Mouse (Mus musculus): ENCODE data around the gene Irf2. TPM values are rescaled to one million over a fixed set of nuclear protein-coding genes. Genes with fewer than 3 reads are reported as not detected.

Irf2 gene
- 9.1 TPM in 2 replicates for polyA plus RNA-seq (2016; fragmentation: Nextera tagmentation; extraction: Ambion mirVana)

DNA sequence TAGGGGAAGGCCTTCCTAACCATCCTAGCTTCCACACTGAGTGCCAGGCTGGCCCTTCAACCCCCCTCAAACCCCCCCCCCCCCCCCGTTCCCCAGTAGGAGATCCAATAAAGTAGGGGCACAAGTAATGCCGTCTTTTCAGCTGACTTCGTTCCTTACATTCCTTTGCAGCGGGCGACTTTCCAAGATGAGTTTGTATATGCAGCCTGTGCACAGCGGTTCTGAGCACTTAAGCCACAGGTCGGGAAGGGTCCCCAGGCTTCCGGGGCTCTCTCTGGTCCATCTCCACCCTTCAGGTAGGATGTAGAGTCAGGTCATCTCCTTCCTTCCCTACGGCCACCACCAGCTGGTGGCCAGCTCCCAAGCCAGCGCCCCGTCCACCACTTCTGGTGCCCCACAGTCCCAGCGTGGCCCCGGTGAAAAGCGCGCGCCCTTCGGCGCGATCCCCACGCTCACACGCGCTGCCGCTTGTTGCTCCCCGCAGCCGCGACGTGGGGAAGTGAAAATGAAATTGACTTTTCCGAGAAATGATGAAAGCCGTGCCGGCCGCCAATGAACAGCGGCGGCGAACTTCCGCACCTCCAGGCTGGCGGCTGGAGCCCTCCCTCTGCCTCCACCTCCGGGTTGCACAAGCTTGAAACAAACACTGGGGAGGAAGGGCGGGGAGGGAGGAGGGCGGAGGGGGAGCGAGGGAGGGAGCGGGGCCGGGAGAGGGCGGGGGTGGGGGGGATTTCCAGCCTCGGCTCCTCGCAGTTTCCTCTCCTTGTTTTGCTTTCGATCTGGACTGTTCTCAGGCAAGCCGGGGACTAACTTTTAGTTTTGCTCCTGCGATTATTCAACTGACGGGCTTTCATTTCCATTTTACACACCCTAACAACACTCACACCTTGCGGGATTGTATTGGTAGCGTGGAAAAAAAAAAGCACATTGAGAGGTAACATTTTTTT lies at the start of gene Irf2:
Gene Irf2, plus strand, starts transcription at position 730 of the 947 bp plus-strand sequence.
- peaks cover 5% of the 10 kb centered on the region; the same call in 1 of the 2 replicates for H3K27me3 ChIP-seq (ENCODE audit: insufficient read depth, poor library complexity, severe bottlenecking)
- H3K4me1 ChIP-seq (replicated peaks), result peaks cover 31% of the 10 kb centered on the region
- peak within 1 kb of the TSS; percentile 97 for H3K27ac ChIP-seq
- H3K36me3 ChIP-seq, result peaks cover 9% of the 10 kb centered on the region
- DNase-seq (ENCODE audit: low spot score), result peak; percentile 88
- under 1% methylated on average over 50 of the region's 51 CpGs for WGBS
- H3K4me3 ChIP-seq, result peak within 1 kb of the TSS; percentile 81
- H3K9me3 ChIP-seq, result peaks cover 11% of the 10 kb centered on the region

DNA sequence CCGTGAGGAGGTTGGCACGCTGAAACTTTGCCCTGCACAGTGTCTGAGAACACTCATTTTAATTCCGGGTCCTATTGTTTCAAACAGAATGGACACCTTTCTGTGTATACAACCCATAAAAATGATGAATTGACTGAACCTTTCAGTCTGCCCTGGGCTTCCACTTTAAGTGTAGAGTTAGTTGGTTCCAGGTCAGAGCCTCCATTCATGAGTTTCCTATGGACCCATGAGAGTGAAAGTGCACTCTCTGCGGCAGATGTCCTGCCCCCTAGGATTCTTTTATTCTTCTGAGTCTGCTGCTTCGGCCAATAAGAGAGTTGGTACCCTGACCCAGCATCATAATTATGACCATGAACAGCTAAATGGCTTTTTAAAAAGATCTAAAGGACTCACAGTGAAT lies 49.4 kb upstream of the Irf2 start:
- peaks cover 39% of the 10 kb centered on the region for H3K4me1 ChIP-seq (replicated peaks)

DNA sequence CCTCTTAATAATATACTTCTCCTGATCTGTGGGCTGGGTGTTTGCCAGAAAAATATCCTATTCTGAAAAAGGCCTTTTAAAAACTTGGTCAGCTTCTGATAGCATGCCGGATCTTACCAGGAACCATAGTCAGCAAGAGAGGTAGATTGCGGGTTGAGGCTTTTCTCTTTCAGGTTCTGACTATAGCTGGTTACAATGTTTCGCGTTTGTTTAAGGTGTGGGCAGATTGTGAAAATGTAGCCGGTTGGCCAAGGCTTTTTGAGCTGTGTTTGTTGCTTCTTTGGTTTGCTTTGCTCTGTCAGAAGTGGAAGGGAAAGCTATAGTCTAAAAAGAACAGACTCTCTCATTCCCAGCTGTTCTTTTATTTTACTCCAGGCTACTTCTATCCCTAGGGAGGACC lies 49.0 kb upstream of the Irf2 start:
- DNase-seq (ENCODE audit: low spot score), result no peak
- H3K27ac ChIP-seq, result peak overlapping the region; percentile 78
- H3K9me3 ChIP-seq, result no peaks in the 10 kb centered on the region
- no peaks in the 10 kb centered on the region for H3K27me3 ChIP-seq (ENCODE audit: insufficient read depth, poor library complexity, severe bottlenecking)
- H3K4me1 ChIP-seq (replicated peaks), result peaks cover 39% of the 10 kb centered on the region
- no peaks in the 10 kb centered on the region for H3K36me3 ChIP-seq
- H3K4me3 ChIP-seq, result no peak overlapping the region
- 69% methylated on average over 5 of the region's 5 CpGs for WGBS

More for the DNA sequence above, 49.4 kb upstream of the Irf2 start:
- H3K36me3 ChIP-seq, result no peaks in the 10 kb centered on the region
- WGBS, result 35% methylated on average over 5 of the region's 5 CpGs
- no peak overlapping the region for H3K4me3 ChIP-seq
- DNase-seq (ENCODE audit: low spot score), result peak; percentile 13
- H3K9me3 ChIP-seq, result no peaks in the 10 kb centered on the region
- peak overlapping the region; percentile 78 for H3K27ac ChIP-seq
- no peaks in the 10 kb centered on the region for H3K27me3 ChIP-seq (ENCODE audit: insufficient read depth, poor library complexity, severe bottlenecking)

DNA sequence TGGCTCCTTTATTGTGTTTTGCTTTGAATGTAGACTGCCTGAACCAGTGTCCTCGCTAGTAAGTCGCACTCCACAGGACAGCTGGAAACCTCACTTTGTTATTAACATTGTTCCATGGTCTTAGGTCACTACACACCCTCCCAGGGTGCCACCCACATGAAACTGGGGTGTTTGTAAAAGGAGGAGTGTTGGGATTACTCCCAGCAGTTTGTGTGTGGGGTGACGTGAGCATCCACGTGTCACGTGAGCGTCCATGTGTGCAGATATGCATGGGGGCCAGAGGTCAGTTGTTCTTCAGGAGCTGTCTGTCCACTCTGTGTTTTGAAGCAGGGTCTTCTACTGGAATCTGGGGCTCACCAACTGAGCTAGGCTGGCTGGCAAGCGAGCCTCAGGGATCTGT lies 48.2 kb upstream of the Irf2 start:
- Histone ChIP-seq H3K4me1 (replicated peaks) (peaks cover 39% of the 10 kb centered on the region), H3K4me3 (no peak overlapping the region), H3K27ac (peak overlapping the region; percentile 78), H3K27me3 (ENCODE audit: insufficient read depth, poor library complexity, severe bottlenecking) (no peaks in the 10 kb centered on the region), H3K36me3 (no peaks in the 10 kb centered on the region), H3K9me3 (no peaks in the 10 kb centered on the region)
- DNase-seq (ENCODE audit: low spot score), result peak; percentile 22
- 48% methylated on average over 7 of the region's 7 CpGs for WGBS

DNA sequence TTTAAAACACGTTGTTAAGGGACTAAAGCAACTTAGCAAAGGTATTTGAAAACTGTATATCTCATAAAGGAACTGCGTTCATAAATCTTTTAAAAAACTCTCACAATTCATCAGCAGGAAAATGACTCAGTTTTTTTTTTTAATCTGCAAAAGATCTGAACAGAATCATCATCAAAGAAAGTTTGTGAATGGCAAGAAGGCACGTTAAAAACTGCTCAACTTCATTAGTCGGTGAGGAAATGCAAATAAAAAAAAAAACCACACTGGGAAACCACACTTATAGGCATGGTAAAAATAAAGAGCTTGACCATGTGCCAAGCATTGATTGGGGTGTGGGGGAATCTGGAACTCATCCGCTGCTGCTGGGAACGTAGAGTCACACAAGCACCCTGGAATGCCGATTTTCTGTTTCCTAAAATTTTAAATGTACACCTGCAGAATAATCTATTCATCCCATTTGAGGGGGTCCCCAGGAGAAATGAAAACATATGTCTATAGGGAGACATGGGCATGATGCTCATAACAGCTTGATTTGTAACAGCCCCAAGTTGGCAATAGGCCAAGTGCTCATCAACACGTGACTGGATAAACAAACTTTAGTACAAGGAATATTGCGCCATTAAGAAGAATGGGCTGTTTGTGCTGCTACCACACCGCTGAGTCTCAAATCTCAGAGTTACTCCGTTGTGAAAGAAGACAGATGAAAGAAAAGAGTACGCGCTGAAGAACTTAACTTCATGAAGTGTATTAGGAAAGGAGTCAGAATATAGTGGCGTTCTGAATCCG lies 43.1 kb upstream of the Irf2 start:
- Histone ChIP-seq H3K9me3 (no peaks in the 10 kb centered on the region), H3K4me3 (no peak overlapping the region), H3K4me1 (replicated peaks) (peaks cover 21% of the 10 kb centered on the region), H3K36me3 (no peaks in the 10 kb centered on the region), H3K27ac (no peak overlapping the region), H3K27me3 (ENCODE audit: insufficient read depth, poor library complexity, severe bottlenecking) (no peaks in the 10 kb centered on the region)
- no peak for DNase-seq (ENCODE audit: low spot score)
- WGBS, result 83% methylated on average over 15 of the region's 15 CpGs

DNA sequence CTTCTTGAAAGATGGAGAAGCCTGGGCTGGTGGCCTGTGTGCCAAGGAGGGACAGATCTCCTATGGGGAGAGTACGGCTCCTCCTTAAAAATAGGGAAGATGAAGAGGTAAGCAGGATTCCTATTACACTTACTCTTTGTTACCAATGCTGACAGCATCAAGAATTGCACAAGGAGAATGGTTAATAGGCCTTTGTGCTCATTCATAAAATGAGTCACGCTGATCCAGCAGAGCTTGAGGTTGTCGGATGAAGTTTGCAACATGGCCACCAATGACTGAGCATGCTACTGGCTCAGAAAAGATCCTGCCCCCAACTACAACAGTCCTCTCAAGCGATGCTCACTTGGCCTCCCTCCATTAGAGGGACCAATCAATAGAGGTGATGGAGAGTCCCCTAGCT lies 42.0 kb upstream of the Irf2 start:
- Histone ChIP-seq H3K27me3 (ENCODE audit: insufficient read depth, poor library complexity, severe bottlenecking) (no peaks in the 10 kb centered on the region), H3K4me3 (no peak overlapping the region), H3K36me3 (no peaks in the 10 kb centered on the region), H3K9me3 (no peaks in the 10 kb centered on the region), H3K27ac (no peak overlapping the region), H3K4me1 (replicated peaks) (peaks cover 10% of the 10 kb centered on the region)
- no peak for DNase-seq (ENCODE audit: low spot score)
- WGBS, result 74% methylated on average over 4 of the region's 4 CpGs

DNA sequence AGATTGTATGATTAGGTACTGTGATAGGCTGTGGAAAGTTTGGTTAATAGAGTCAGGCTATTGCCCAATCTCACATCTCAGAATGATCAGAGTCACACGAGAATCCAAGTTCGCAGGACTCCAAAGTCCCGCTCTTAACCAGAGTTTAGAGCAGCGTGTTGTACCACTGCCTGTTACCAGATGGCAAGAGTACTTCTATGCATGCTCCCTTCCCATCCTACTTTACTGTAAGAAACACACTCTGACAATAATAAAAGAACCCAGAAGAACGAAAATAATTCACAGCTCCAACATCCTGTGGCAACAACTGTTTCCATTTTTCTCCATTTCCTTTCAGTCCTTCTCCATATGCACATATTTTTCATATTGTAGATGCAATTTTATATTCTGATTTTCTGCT lies 41.4 kb upstream of the Irf2 start:
- Histone ChIP-seq H3K27ac (no peak overlapping the region), H3K36me3 (no peaks in the 10 kb centered on the region), H3K9me3 (no peaks in the 10 kb centered on the region), H3K4me1 (replicated peaks) (peaks cover 4% of the 10 kb centered on the region), H3K27me3 (ENCODE audit: insufficient read depth, poor library complexity, severe bottlenecking) (no peaks in the 10 kb centered on the region), H3K4me3 (no peak overlapping the region)
- no peak for DNase-seq (ENCODE audit: low spot score)
- 93% methylated on average over 5 of the region's 5 CpGs for WGBS

DNA sequence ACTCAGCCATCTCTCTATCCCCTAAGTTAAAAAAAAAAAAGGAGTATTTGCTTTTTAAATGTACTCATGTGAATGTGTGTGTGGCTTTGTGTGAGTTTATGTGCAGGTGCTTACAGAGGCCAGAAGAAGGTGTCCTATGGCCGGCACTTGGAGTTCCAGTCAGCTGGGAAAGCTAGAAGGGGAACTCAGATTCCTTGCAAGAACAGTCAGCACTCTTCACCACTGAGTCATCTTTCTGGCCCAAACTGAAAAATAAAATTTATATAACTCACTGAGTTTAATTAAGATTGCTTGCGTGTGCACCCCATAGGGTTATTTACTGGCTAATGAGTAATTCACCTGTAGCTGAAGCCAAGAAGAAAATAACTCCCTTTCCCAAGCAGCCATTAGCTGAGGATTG lies 34.4 kb upstream of the Irf2 start:
- 90% methylated on average over 2 of the region's 2 CpGs for WGBS
- Histone ChIP-seq H3K27me3 (ENCODE audit: insufficient read depth, poor library complexity, severe bottlenecking) (no peaks in the 10 kb centered on the region), H3K4me1 (replicated peaks) (no peaks in the 10 kb centered on the region), H3K27ac (no peak overlapping the region), H3K4me3 (no peak overlapping the region), H3K36me3 (no peaks in the 10 kb centered on the region), H3K9me3 (peaks cover 3% of the 10 kb centered on the region; the same call in 1 of the 2 replicates)
- DNase-seq (ENCODE audit: low spot score), result no peak

DNA sequence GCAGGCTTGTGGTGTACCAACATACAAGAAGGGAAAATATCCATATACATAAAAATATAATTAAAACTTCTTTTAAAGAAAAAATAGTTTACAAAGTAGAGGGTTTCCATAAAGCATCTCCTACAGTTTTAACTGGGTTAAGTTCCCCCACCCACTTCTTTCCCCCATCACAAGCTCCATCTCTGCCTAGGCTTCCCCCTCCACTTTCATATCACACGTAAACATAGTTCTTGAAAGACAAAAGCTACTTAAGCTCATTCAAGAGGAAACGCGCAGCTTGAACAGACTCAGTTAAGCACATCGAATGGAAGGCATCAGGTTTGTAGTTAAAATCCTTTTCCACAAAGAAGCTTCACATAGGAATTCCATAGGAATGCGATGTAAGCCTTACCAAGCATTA lies 32.8 kb upstream of the Irf2 start:
- DNase-seq (ENCODE audit: low spot score), result no peak
- H3K4me1 ChIP-seq (replicated peaks), result no peaks in the 10 kb centered on the region
- WGBS, result 82% methylated on average over 5 of the region's 5 CpGs

DNA sequence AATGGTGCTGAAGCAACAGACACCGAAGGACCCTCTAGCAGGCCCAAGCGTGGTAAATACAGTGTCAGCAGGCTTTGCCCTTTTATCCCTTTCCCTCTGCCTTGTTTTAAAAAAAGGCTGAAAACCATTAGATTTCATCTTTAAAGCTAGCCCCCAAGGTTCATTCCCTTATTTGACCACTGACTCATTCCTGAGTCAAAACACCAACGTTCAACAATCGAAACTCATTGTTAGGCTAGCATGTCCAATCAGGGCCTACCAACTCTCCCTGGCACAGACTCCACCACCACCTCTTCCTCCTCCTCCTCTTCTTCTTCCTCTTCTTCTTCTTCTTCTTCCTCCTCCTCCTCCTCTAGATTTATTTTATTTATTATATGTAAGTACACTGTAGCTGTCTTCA lies 30.2 kb upstream of the Irf2 start:
- 90% methylated on average over 4 of the region's 4 CpGs for WGBS
- no peak overlapping the region for H3K4me3 ChIP-seq
- no peaks in the 10 kb centered on the region for H3K36me3 ChIP-seq
- DNase-seq (ENCODE audit: low spot score), result no peak
- H3K4me1 ChIP-seq (replicated peaks), result no peaks in the 10 kb centered on the region
- peaks cover 3% of the 10 kb centered on the region; the same call in 1 of the 2 replicates for H3K9me3 ChIP-seq
- H3K27me3 ChIP-seq (ENCODE audit: insufficient read depth, poor library complexity, severe bottlenecking), result no peaks in the 10 kb centered on the region
- no peak overlapping the region for H3K27ac ChIP-seq

More for the DNA sequence above, 32.8 kb upstream of the Irf2 start:
- no peak overlapping the region for H3K27ac ChIP-seq
- H3K36me3 ChIP-seq, result no peaks in the 10 kb centered on the region
- no peaks in the 10 kb centered on the region for H3K27me3 ChIP-seq (ENCODE audit: insufficient read depth, poor library complexity, severe bottlenecking)
- peaks cover 3% of the 10 kb centered on the region; the same call in 1 of the 2 replicates for H3K9me3 ChIP-seq
- no peak overlapping the region for H3K4me3 ChIP-seq

DNA sequence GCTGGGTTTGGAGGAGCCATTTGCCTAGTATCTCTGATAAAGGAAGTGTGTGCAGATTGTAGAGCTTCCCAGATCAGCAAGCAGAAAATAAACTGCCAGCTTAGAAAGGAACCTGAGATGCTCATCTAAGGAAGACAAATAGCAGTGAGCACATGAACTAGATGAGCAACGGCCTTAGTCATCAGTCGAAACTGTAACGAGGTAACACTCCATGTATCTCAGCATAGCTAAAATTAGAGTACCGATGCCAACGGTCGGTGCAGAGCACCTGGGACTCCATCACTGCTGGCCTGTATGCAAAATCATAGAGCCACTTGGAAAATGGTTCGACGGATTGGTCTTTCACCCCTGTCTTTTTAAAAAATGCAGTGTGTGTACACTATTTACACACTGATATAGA lies 29.2 kb upstream of the Irf2 start:
- DNase-seq (ENCODE audit: low spot score), result no peak
- no peaks in the 10 kb centered on the region for H3K36me3 ChIP-seq
- H3K9me3 ChIP-seq, result peaks cover 3% of the 10 kb centered on the region; the same call in 1 of the 2 replicates
- WGBS, result 95% methylated on average over 8 of the region's 8 CpGs
- H3K27me3 ChIP-seq (ENCODE audit: insufficient read depth, poor library complexity, severe bottlenecking), result no peaks in the 10 kb centered on the region
- H3K27ac ChIP-seq, result no peak overlapping the region
- H3K4me3 ChIP-seq, result no peak overlapping the region
- H3K4me1 ChIP-seq (replicated peaks), result no peaks in the 10 kb centered on the region

DNA sequence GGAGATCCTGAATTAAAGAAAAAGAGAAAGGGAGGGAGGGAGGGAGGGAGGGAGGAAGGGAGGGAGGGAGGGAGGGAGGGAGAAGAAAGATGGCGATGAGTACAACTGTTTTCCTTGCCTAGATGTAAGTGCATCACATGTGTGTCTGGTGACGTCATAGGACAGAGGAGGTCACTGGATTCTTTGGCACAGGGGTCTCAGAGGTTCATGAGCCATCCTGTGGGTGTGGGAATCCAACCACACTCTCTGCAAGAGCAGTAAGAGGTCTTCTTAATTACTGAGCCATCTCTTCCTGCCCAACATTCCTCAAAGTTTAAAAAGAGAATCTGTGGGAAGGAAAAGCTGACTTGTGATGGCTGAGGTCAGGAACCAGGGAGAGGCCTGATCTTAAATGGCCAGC lies 28.0 kb upstream of the Irf2 start:
- H3K4me1 ChIP-seq (replicated peaks), result peaks cover 6% of the 10 kb centered on the region

DNA sequence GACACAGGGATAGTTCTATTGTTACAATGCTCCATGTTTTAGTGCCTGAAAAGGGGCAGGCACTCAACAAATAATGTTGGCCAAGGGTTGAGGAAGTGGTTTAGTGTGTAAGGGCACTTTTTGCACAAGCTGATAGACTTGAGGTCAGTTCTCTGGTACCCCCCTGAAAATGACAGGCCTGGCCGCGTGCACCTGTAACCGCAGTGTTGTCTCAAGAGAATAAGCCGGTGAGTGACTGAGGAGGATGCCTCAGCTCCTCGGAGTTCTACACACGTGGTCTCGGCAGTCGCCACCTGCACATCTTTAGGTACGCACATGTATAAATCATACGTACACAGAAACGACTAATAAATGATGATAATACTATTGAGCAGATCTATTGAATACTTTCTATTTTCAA lies 26.4 kb upstream of the Irf2 start:
- no peaks in the 10 kb centered on the region for H3K27me3 ChIP-seq (ENCODE audit: insufficient read depth, poor library complexity, severe bottlenecking)
- H3K36me3 ChIP-seq, result no peaks in the 10 kb centered on the region
- H3K4me3 ChIP-seq, result no peak overlapping the region
- no peak overlapping the region for H3K27ac ChIP-seq
- no peaks in the 10 kb centered on the region for H3K9me3 ChIP-seq
- no peak for DNase-seq (ENCODE audit: low spot score)
- 94% methylated on average over 11 of the region's 11 CpGs for WGBS
- H3K4me1 ChIP-seq (replicated peaks), result peaks cover 8% of the 10 kb centered on the region

More for the DNA sequence above, 28.0 kb upstream of the Irf2 start:
- Histone ChIP-seq H3K27me3 (ENCODE audit: insufficient read depth, poor library complexity, severe bottlenecking) (no peaks in the 10 kb centered on the region), H3K4me3 (no peak overlapping the region), H3K27ac (no peak overlapping the region), H3K36me3 (no peaks in the 10 kb centered on the region), H3K9me3 (no peaks in the 10 kb centered on the region)
- 80% methylated on average over 2 of the region's 2 CpGs for WGBS
- DNase-seq (ENCODE audit: low spot score), result no peak
